Mouse (Mus musculus) cortical plate, adult 2 months (tissue): Measurements from ENCODE around the gene Fbxl20.

Experiments used
- CTCF ChIP-seq: fragments of 200-500 bp; IDR thresholded peaks from 2 replicates; pipeline ENCODE4 v1.5.1; 2011; ENCODE audit warnings: mild to moderate bottlenecking, control low read depth, low read length; ENCODE audit not compliant: insufficient read depth; ENCODE audit errors: extremely low read depth
- POLR2A ChIP-seq: fragments of 200-500 bp; IDR thresholded peaks from 2 replicates; pipeline ENCODE4 v1.6.1; 2011; ENCODE audit warnings: mild to moderate bottlenecking, low read length, control low read depth; ENCODE audit not compliant: insufficient read depth; ENCODE audit errors: extremely low read depth

GRCm38 (mm10) chr11:98082745-98083144 is 67.5 kb downstream of the Fbxl20 start:
- TF ChIP-seq CTCF (no peak), POLR2A (no peak)
